Mouse (Mus musculus): ENCODE results near the gene Lamc3.

GRCm38 (mm10) chr2:31884806-31885205 lies 2.3 kb upstream of the Lamc3 start:
- TF ChIP-seq POLR2A (IDR thresholded peaks at IDR 0.05; ENCODE audit: insufficient read depth, low read depth, low read length) (no peak), CTCF (IDR thresholded peaks at IDR 0.05) (peak; percentile 53), EP300 (IDR thresholded peaks at IDR 0.05; ENCODE audit: insufficient read depth, low read depth, low read length) (no peak)

Data from heart, adult 2 months (tissue).